Mouse (Mus musculus): ENCODE data around the gene Cfap44.

DNA sequence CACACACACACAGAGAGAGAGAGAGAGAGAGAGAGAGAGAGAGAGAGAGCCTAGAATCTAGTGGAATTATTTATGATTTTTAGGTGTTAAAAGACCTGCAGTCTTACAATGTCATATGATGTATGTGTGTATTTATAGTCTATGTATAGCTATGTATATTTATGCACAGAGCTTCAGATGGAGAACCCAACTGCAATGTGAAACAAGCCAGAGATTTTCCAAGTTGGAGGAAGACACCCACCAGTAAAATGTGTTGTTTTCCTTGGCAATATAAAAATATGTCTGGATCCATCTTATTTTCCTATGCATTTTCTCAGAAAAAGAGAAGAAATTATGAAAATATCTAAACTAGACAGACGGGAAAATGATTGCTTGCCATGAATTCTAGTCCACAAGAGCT lies 131.4 kb downstream of the Cfap44 start:
- TF ChIP-seq CTCF (IDR thresholded peaks at IDR 0.05): no peak
- TF ChIP-seq EP300 (IDR thresholded peaks at IDR 0.05; ENCODE audit: insufficient read depth, low read depth, low read length): no peak

All from heart, adult 2 months (tissue).